Mouse (Mus musculus) MEL (cell line): ENCODE results near the gene Slc28a3. TPM values are rescaled to one million over a fixed set of nuclear protein-coding genes. Genes with fewer than 3 reads are reported as not detected.
A peak's percentile ranks its signal among the peaks of the same experiment; 100 is the strongest.

Experiments
- DNase-seq: peaks from one replicate; pipeline ENCODE4 v3.0.0; 2011; ENCODE audit warnings: low read depth, low spot score
- H3K27ac ChIP-seq: 2 replicates; pipeline ENCODE4 v1.5.1; 2012; ENCODE audit warnings: low read depth, mild to moderate bottlenecking, control low read depth, low read length, moderate library complexity; ENCODE audit not compliant: control insufficient read depth
- H3K27me3 ChIP-seq, 2 experiments: fragments of 150-350 bp in 1 of 2; sonication (generic) in 1 of 2; 2 replicates each; pipeline ENCODE4 v1.6.1; 2012; ENCODE audit warnings: low read length in 2 of 2, mild to moderate bottlenecking in 2 of 2, improper control_type of control experiment in 1 of 2, moderate library complexity in 1 of 2; ENCODE audit not compliant: insufficient read depth in 2 of 2, control insufficient read depth in 1 of 2
- H3K36me3 ChIP-seq, 2 experiments: 2 replicates each; pipeline ENCODE4 v1.6.1; 2012 to 2014; ENCODE audit warnings: low read length in 2 of 2, improper control_type of control experiment in 1 of 2, inconsistent platforms in 1 of 2, mild to moderate bottlenecking in 1 of 2; ENCODE audit not compliant: insufficient read depth in 2 of 2, control insufficient read depth in 1 of 2
- H3K4me1 ChIP-seq, 2 experiments: fragments of 150-350 bp in 1 of 2; sonication (generic) in 1 of 2; 2 replicates each; pipeline ENCODE4 v1.6.1; 2012; ENCODE audit warnings: low read length in 2 of 2, improper control_type of control experiment in 1 of 2, mild to moderate bottlenecking in 1 of 2; ENCODE audit not compliant: insufficient read depth in 2 of 2, control insufficient read depth in 1 of 2
- H3K4me3 ChIP-seq, 2 experiments: fragments of 150-350 bp in 1 of 2; sonication (generic) in 1 of 2; 2 replicates each; pipeline ENCODE4 v1.5.1; 2012; ENCODE audit warnings: low read depth in 2 of 2, low read length in 2 of 2, mild to moderate bottlenecking in 2 of 2, moderate library complexity in 2 of 2, control low read depth in 1 of 2, improper control_type of control experiment in 1 of 2; ENCODE audit not compliant: control insufficient read depth in 1 of 2, insufficient read depth in 1 of 2
- H3K79me2 ChIP-seq: 2 replicates; pipeline ENCODE4 v1.6.1; 2012; ENCODE audit warnings: mild to moderate bottlenecking, low read length, moderate library complexity; ENCODE audit not compliant: control insufficient read depth, poor library complexity, insufficient read depth
- H3K9ac ChIP-seq: 2 replicates; pipeline ENCODE4 v1.6.1; 2012; ENCODE audit warnings: low read depth, mild to moderate bottlenecking, control low read depth, low read length, moderate library complexity; ENCODE audit not compliant: control insufficient read depth, poor library complexity, severe bottlenecking
- H3K9me3 ChIP-seq: fragments of 150-350 bp; sonication (generic); replicated peaks from 2 replicates; pipeline ENCODE4 v1.6.1; 2012; ENCODE audit warnings: mild to moderate bottlenecking, low read length, improper control_type of control experiment, moderate library complexity; ENCODE audit not compliant: insufficient read depth
- BHLHE40 ChIP-seq: IDR thresholded peaks from 2 replicates; pipeline ENCODE4 v1.6.1; 2012; ENCODE audit warnings: low read depth, mild to moderate bottlenecking, inconsistent platforms, low read length, improper control_type of control experiment, borderline replicate concordance
- CTCF ChIP-seq, 3 experiments: IDR thresholded peaks in 2 of 3; conservative IDR thresholded peaks in 1 of 3; 2 replicates each; pipeline ENCODE4 v1.5.1; 2011 to 2012; ENCODE audit warnings: low read length in 3 of 3, low read depth in 2 of 3, mild to moderate bottlenecking in 2 of 3, improper control_type of control experiment in 1 of 3, inconsistent platforms in 1 of 3, mixed read lengths in 1 of 3, moderate library complexity in 1 of 3; ENCODE audit not compliant: control insufficient read depth in 1 of 3, insufficient read depth in 1 of 3, poor library complexity in 1 of 3, severe bottlenecking in 1 of 3
- E2F4 ChIP-seq: IDR thresholded peaks from 2 replicates; pipeline ENCODE4 v1.6.1; 2011; ENCODE audit warnings: low read depth, low read length, improper control_type of control experiment, borderline replicate concordance
- ELF1 ChIP-seq: IDR thresholded peaks from 2 replicates; pipeline ENCODE4 v1.6.1; 2014; ENCODE audit warnings: low read depth, mild to moderate bottlenecking, inconsistent platforms, low read length, improper control_type of control experiment, moderate library complexity
- EP300 ChIP-seq, 2 experiments: IDR thresholded peaks; 2 replicates each; pipeline ENCODE4 v1.6.1; 2011; ENCODE audit warnings: improper control_type of control experiment in 2 of 2, low read length in 2 of 2, low read depth in 1 of 2, mild to moderate bottlenecking in 1 of 2
- GATA1 ChIP-seq: IDR thresholded peaks from 2 replicates; pipeline ENCODE4 v1.6.1; 2011; ENCODE audit warnings: low read depth, low read length, improper control_type of control experiment
- JUND ChIP-seq: IDR thresholded peaks from 2 replicates; pipeline ENCODE4 v1.6.1; 2011; ENCODE audit warnings: low read depth, mild to moderate bottlenecking, improper control_type of control experiment, low read length
- MAFK ChIP-seq: IDR thresholded peaks from 2 replicates; pipeline ENCODE4 v1.6.1; 2011; ENCODE audit warnings: low read depth, mild to moderate bottlenecking, low read length, improper control_type of control experiment, borderline replicate concordance
- MXI1 ChIP-seq: IDR thresholded peaks from 2 replicates; pipeline ENCODE4 v1.6.1; 2011; ENCODE audit warnings: mild to moderate bottlenecking, low read depth, low read length, improper control_type of control experiment
- MYB ChIP-seq: IDR thresholded peaks from 2 replicates; pipeline ENCODE4 v1.6.1; 2011; ENCODE audit warnings: mild to moderate bottlenecking, low read depth, low read length, improper control_type of control experiment
- MYC ChIP-seq: IDR thresholded peaks from 2 replicates; pipeline ENCODE4 v1.6.1; 2011; ENCODE audit warnings: low read depth, mild to moderate bottlenecking, low read length, improper control_type of control experiment, moderate library complexity
- POLR2A ChIP-seq, 2 experiments: IDR thresholded peaks; 2 replicates each; pipeline ENCODE4 v1.6.1; 2011 to 2012; ENCODE audit warnings: low read length in 2 of 2, mild to moderate bottlenecking in 2 of 2, control low read depth in 1 of 2, improper control_type of control experiment in 1 of 2, low read depth in 1 of 2, moderate library complexity in 1 of 2; ENCODE audit not compliant: control insufficient read depth in 1 of 2, insufficient read depth in 1 of 2, poor library complexity in 1 of 2
- SIN3A ChIP-seq: IDR thresholded peaks from 2 replicates; pipeline ENCODE4 v1.6.1; 2012; ENCODE audit warnings: low read length, improper control_type of control experiment, inconsistent platforms
- TAL1 ChIP-seq: IDR thresholded peaks from 2 replicates; pipeline ENCODE4 v1.6.1; 2012; ENCODE audit warnings: mild to moderate bottlenecking, inconsistent platforms, low read length, moderate library complexity, mixed read lengths
- TBP ChIP-seq: IDR thresholded peaks from 2 replicates; pipeline ENCODE4 v1.8.0; 2011; ENCODE audit warnings: low read depth, low read length, improper control_type of control experiment
- UBTF ChIP-seq: IDR thresholded peaks from 2 replicates; pipeline ENCODE4 v1.6.1; 2012; ENCODE audit warnings: low read depth, mild to moderate bottlenecking, inconsistent platforms, low read length, improper control_type of control experiment, moderate library complexity, borderline replicate concordance; ENCODE audit not compliant: insufficient read depth
- USF1 ChIP-seq: IDR thresholded peaks from 2 replicates; pipeline ENCODE4 v1.6.1; 2014; ENCODE audit warnings: low read depth, mild to moderate bottlenecking, inconsistent platforms, low read length, improper control_type of control experiment, moderate library complexity
- USF2 ChIP-seq, 2 experiments: IDR thresholded peaks; 2 replicates each; pipeline ENCODE4 v1.6.1; 2011 to 2012; ENCODE audit warnings: improper control_type of control experiment in 2 of 2, low read length in 2 of 2, borderline replicate concordance in 1 of 2, inconsistent platforms in 1 of 2, low read depth in 1 of 2, mild to moderate bottlenecking in 1 of 2; ENCODE audit not compliant: insufficient read depth in 1 of 2
- ZKSCAN1 ChIP-seq: IDR thresholded peaks from 2 replicates; pipeline ENCODE4 v1.6.1; 2012; ENCODE audit warnings: low read depth, mild to moderate bottlenecking, inconsistent platforms, low read length, improper control_type of control experiment, moderate library complexity
- ZNF384 ChIP-seq: IDR thresholded peaks from 2 replicates; pipeline ENCODE4 v1.6.1; 2012; ENCODE audit warnings: low read depth, mild to moderate bottlenecking, inconsistent platforms, low read length, improper control_type of control experiment
- polyA plus RNA-seq, 2 experiments: library from polyadenylated mRNA; stranded (reverse) in 1 of 2; unstranded in 1 of 2; fragments of >175 nt in 1 of 2; fragments of >200 nt in 1 of 2; gene quantifications; 2 replicates each; pipeline versions ENCODE4 v1.2.1 to v1.2.4; 2012; ENCODE audit warnings: low replicate concordance in 2 of 2, low read depth in 1 of 2; ENCODE audit not compliant: insufficient read length in 2 of 2, insufficient read depth in 1 of 2, missing spikeins in 1 of 2
- total RNA-seq: library from RNA; depleted of rRNA; stranded (reverse); fragments of 300-350 nt; gene quantifications from 2 replicates; pipeline ENCODE4 v1.2.3, GENCODE M21; 2012

The Slc28a3 gene
- total and polyA plus RNA-seq, 3 experiments: 1.4 TPM; not detected in 2

DNA sequence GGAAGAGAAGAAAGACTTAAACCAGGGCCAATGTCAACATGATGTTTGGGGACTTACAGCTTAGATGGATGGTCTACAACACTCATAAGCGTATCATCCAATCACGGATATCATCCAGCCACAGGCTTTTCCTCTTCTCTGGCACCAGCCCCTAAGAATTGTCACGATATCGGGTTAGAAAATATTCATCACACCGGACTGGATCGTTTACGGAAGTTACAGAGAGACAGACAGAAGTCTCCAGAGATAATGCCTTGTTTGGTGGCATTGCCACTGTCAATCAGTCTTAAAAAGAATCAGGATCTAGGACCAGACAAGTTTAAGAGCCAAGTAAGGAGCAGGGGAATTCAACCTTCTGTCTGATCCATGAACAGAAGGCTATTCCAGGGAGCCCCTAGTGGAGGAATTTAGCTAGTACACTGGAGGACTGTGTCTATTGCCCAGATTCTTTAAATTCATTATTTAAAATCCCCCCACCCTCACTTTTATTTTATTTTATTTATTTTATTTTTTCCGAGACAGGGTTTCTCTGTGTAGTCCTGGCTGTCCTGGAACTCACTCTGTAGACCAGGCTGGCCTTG lies 96.4 kb downstream of the Slc28a3 start:
- peak; percentile 75 for DNase-seq
- Histone ChIP-seq H3K27me3 (no peaks in the 10 kb centered on the region), H3K4me3 (no peak overlapping the region; a peak in 1 of 4 replicates), H3K9ac (no peak overlapping the region), H3K4me1 (peaks cover 2 to 36% of the 10 kb centered on the region in 2 experiments; a peak in 2 of 4 replicates), H3K9me3 (no peaks in the 10 kb centered on the region), H3K27ac (no peak overlapping the region), H3K79me2 (no peaks in the 10 kb centered on the region; the same call in 1 of the 2 replicates), H3K36me3 (peaks cover 0 to 18% of the 10 kb centered on the region in 2 experiments; a peak in 2 of 4 replicates)
- peak in 2 of 3 experiments; percentile 10 to 79; a peak in 2 of 6 replicates for TF ChIP-seq CTCF (IDR thresholded peaks at IDR 0.05 in 2 of 3, conservative IDR thresholded peaks at IDR 0.05 in 1 of 3; ENCODE audit: control insufficient read depth in 1 of 3, insufficient read depth in 1 of 3, low read depth in 2 of 3, low read length in 3 of 3, poor library complexity in 1 of 3, severe bottlenecking in 1 of 3)
- no peak for TF ChIP-seq MYB
- TF ChIP-seq POLR2A (IDR thresholded peaks at IDR 0.05; ENCODE audit: control insufficient read depth in 1 of 2, insufficient read depth in 1 of 2, low read depth in 1 of 2, low read length in 2 of 2, poor library complexity in 1 of 2): no peak
- TF ChIP-seq TAL1: peak; percentile 71
- TF ChIP-seq GATA1: peak; percentile 73
- no peak for TF ChIP-seq E2F4
- no peak for TF ChIP-seq MXI1
- TF ChIP-seq ZNF384: no peak
- no peak for TF ChIP-seq ELF1
- TF ChIP-seq TBP: no peak
- no peak for TF ChIP-seq ZKSCAN1
- no peak for TF ChIP-seq UBTF
- no peak for TF ChIP-seq USF1

DNA sequence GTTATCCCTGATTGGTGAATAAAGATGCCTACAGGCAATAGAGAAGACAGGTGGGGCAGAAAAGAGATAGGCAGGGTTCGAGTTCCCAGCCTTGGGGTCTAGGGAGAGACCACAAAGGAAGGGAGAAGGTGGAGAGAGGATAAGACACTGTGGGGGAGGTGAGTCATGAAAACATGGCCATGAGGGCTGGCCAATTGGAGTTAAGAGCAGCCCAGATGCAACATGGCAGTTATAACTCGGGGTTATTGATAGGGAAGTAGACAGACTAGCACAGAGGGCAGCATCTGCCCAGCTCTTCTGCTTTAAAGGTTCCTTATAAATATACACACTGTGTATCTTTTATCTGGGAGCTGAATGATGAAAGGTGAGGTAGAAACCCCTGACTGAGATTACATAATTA lies 98.8 kb downstream of the Slc28a3 start:
- H3K9ac ChIP-seq: no peak overlapping the region

DNA sequence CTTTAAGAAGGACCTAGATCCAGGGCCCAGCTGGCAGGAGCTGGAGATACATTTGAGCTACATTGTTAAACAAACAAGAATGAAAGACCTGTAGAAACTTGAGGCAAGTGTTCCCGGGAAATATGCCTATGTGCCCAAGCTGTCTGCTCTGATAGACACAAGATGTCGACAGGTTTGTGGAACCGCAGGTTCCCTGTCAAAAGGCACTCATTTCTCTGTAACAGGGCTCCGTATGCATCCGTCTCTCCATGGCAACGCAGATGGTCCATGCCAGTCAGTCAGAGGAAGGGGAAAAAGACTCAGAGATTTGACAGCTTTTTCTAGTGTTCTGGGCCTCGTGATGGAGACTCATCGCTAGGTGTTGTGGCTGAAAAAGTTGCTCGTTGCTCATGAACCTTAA lies 99.4 kb downstream of the Slc28a3 start:
- Histone ChIP-seq H3K9ac (no peak overlapping the region), H3K36me3 (peaks cover 0 to 11% of the 10 kb centered on the region in 2 experiments; a peak in 2 of 4 replicates), H3K27me3 (no peaks in the 10 kb centered on the region; a peak in 1 of 4 replicates), H3K4me1 (peaks cover 2 to 26% of the 10 kb centered on the region in 2 experiments; a peak in 2 of 4 replicates), H3K79me2 (no peaks in the 10 kb centered on the region; the same call in 1 of the 2 replicates), H3K27ac (no peak overlapping the region)
- DNase-seq: no peak
- TF ChIP-seq BHLHE40: no peak
- no peak for TF ChIP-seq JUND
- no peak for TF ChIP-seq EP300 (IDR thresholded peaks at IDR 0.05; ENCODE audit: low read depth in 1 of 2, low read length in 2 of 2)
- no peak for TF ChIP-seq ZKSCAN1
- no peak for TF ChIP-seq MYC
- TF ChIP-seq SIN3A: no peak
- TF ChIP-seq USF2 (IDR thresholded peaks at IDR 0.05; ENCODE audit: borderline replicate concordance in 1 of 2, insufficient read depth in 1 of 2, low read depth in 1 of 2, low read length in 2 of 2): no peak
- no peak for TF ChIP-seq USF1
- TF ChIP-seq MAFK: no peak
- TF ChIP-seq UBTF: no peak
- TF ChIP-seq, all 39 proteins: peak for 0
- Histone ChIP-seq H3K9me3 (no peaks in the 10 kb centered on the region), H3K4me3 (no peak overlapping the region)

More for the DNA sequence above, 98.8 kb downstream of the Slc28a3 start:
- peaks cover 0 to 16% of the 10 kb centered on the region in 2 experiments; a peak in 2 of 4 replicates for H3K36me3 ChIP-seq
- TF ChIP-seq E2F4: no peak
- TF ChIP-seq EP300 (IDR thresholded peaks at IDR 0.05; ENCODE audit: low read depth in 1 of 2, low read length in 2 of 2): peak; percentile 18 to 51; a peak in 2 of 4 replicates
- TF ChIP-seq, all 39 proteins: peak for 1
- DNase-seq: peak; percentile 57
- Histone ChIP-seq H3K4me1 (peaks cover 2 to 31% of the 10 kb centered on the region in 2 experiments; a peak in 2 of 4 replicates), H3K27ac (no peak overlapping the region), H3K79me2 (no peaks in the 10 kb centered on the region; the same call in 1 of the 2 replicates), H3K4me3 (no peak overlapping the region), H3K27me3 (no peaks in the 10 kb centered on the region; a peak in 1 of 4 replicates), H3K9me3 (no peaks in the 10 kb centered on the region)
